In genomic region chr2:172934420-172934788, GRCm38 (mm10) we compare ENCODE assay signal across 10 mouse cellular contexts. TPM values are rescaled to one million over a fixed set of nuclear protein-coding genes. Genes with fewer than 3 reads are reported as not detected.
DNase-seq lines count a peak whose midpoint lies in the region; ATAC-seq lines count a peak whose summit lies in the region.
"Had no signal": no experiment of that assay in that cellular context is flagged by ENCODE, and none has a peak within 500 bp of the region (broad histone marks: within the 10 kb centered on the region; RNA-seq: fewer than 3 reads in every experiment).

No protein-coding gene starts in this region.

- H3K27ac ChIP-seq in heart, embryonic 16.5 days (ENCODE audit: low read length) = peak overlapping the region; percentile 95
- H3K27ac ChIP-seq in embryonic facial prominence, embryonic 11.5 days (replicated peaks; ENCODE audit: low read depth, low read length) = peak overlapping the region; percentile 44
- H3K27ac ChIP-seq in hindbrain, embryonic 13.5 days = peak overlapping the region; percentile 60
- peak overlapping the region; percentile 58 for H3K27ac ChIP-seq in midbrain, embryonic 12.5 days (replicated peaks)

- peak overlapping the region; percentile 76 for H3K9ac ChIP-seq in heart, embryonic 16.5 days (ENCODE audit: low read length)
- peak overlapping the region; percentile 18; the same call in 1 of the 2 replicates for H3K9ac ChIP-seq in embryonic facial prominence, embryonic 11.5 days (replicated peaks; ENCODE audit: low read length)
- H3K9ac ChIP-seq in hindbrain, embryonic 13.5 days = 0 out of 2 replicates have a peak overlapping the region, but pooled peaks have one; percentile 51
- peak overlapping the region; percentile 34; the same call in 1 of the 2 replicates for H3K9ac ChIP-seq in midbrain, embryonic 12.5 days (replicated peaks)

- DNase-seq in heart, adult 9 months (ENCODE audit: low spot score in 2 of 2) = no peak
- no peak for DNase-seq in embryonic facial prominence, embryonic 11.5 days (ENCODE audit: low spot score)
- no peak for DNase-seq in spleen, postnatal 14 days (ENCODE audit: low spot score in 2 of 2)
- no peak for DNase-seq in thymus, postnatal 0 days (ENCODE audit: low spot score)
- DNase-seq in left cerebral cortex, adult 8-10 months (ENCODE audit: low spot score in 2 of 2) = no peak
- DNase-seq: cerebellum, adult 2 months had no signal

- H3K4me3 ChIP-seq in heart, embryonic 16.5 days (ENCODE audit: low read length) = peak overlapping the region; percentile 34
- H3K4me3 ChIP-seq in embryonic facial prominence, embryonic 11.5 days (ENCODE audit: low read depth, low read length) = no peak overlapping the region; the same call in 1 of the 2 replicates
- H3K4me3 ChIP-seq in hindbrain, embryonic 13.5 days = peak overlapping the region; percentile 18
- peak overlapping the region; percentile 30 for H3K4me3 ChIP-seq in midbrain, embryonic 12.5 days
- H3K4me3 ChIP-seq: myocyte had no signal

- peaks cover 17% of the 10 kb centered on the region for H3K27me3 ChIP-seq in heart, embryonic 16.5 days (ENCODE audit: control insufficient read depth, insufficient read depth, low read length)
- peaks cover 6% of the 10 kb centered on the region; the same call in 1 of the 2 replicates for H3K27me3 ChIP-seq in embryonic facial prominence, embryonic 11.5 days (ENCODE audit: control insufficient read depth, insufficient read depth, low read length)
- peaks cover 92% of the 10 kb centered on the region for H3K27me3 ChIP-seq in hindbrain, embryonic 13.5 days
- peaks cover 88% of the 10 kb centered on the region for H3K27me3 ChIP-seq in midbrain, embryonic 12.5 days

- H3K4me2 ChIP-seq in heart, embryonic 16.5 days (ENCODE audit: low read depth, low read length) = peak overlapping the region; percentile 90
- H3K4me2 ChIP-seq in embryonic facial prominence, embryonic 11.5 days (ENCODE audit: low read depth, low read length) = peak overlapping the region; percentile 49
- H3K4me2 ChIP-seq in hindbrain, embryonic 13.5 days = peak overlapping the region; percentile 51
- H3K4me2 ChIP-seq in midbrain, embryonic 12.5 days (replicated peaks) = peak overlapping the region; percentile 54

- H3K36me3 ChIP-seq in heart, embryonic 16.5 days (ENCODE audit: control insufficient read depth, insufficient read depth) = no peaks in the 10 kb centered on the region
- no peaks in the 10 kb centered on the region for H3K36me3 ChIP-seq in embryonic facial prominence, embryonic 11.5 days (replicated peaks; ENCODE audit: control insufficient read depth, insufficient read depth, low read depth, low read length)
- H3K36me3 ChIP-seq in hindbrain, embryonic 13.5 days = no peaks in the 10 kb centered on the region
- no peaks in the 10 kb centered on the region for H3K36me3 ChIP-seq in midbrain, embryonic 12.5 days

- no peak for ATAC-seq in heart, embryonic 16.5 days (replicated peaks; ENCODE audit: extremely low read depth, insufficient read depth, low FRiP score)
- ATAC-seq in embryonic facial prominence, embryonic 11.5 days (replicated peaks; ENCODE audit: insufficient number of reproducible peaks, low FRiP score, low TSS enrichment, low read depth) = peak; percentile 26; the same call in 1 of the 2 replicates
- no peak for ATAC-seq in hindbrain, embryonic 13.5 days (ENCODE audit: low FRiP score)
- ATAC-seq in midbrain, embryonic 12.5 days (ENCODE audit: low FRiP score, low read depth) = peak; percentile 45; the same call in 1 of the 2 replicates

- 12% methylated on average over 8 of the region's 8 CpGs for WGBS in heart, embryonic 16.5 days
- 3% methylated on average over 8 of the region's 8 CpGs for WGBS in embryonic facial prominence, embryonic 11.5 days
- WGBS in hindbrain, embryonic 13.5 days = 4% methylated on average over 8 of the region's 8 CpGs
- WGBS in midbrain, embryonic 12.5 days = 3% methylated on average over 8 of the region's 8 CpGs

- peaks cover 66% of the 10 kb centered on the region for H3K4me1 ChIP-seq in heart, embryonic 16.5 days (ENCODE audit: control insufficient read depth, insufficient read depth, low read length)
- H3K4me1 ChIP-seq in embryonic facial prominence, embryonic 11.5 days (ENCODE audit: control insufficient read depth, insufficient read depth, low read length) = peaks cover 29% of the 10 kb centered on the region
- H3K4me1 ChIP-seq in hindbrain, embryonic 13.5 days (replicated peaks) = peaks cover 61% of the 10 kb centered on the region
- peaks cover 76% of the 10 kb centered on the region for H3K4me1 ChIP-seq in midbrain, embryonic 12.5 days

- no peaks in the 10 kb centered on the region for H3K9me3 ChIP-seq in heart, embryonic 16.5 days (replicated peaks; ENCODE audit: control insufficient read depth, low read length)
- no peaks in the 10 kb centered on the region for H3K9me3 ChIP-seq in embryonic facial prominence, embryonic 11.5 days (replicated peaks; ENCODE audit: control insufficient read depth, low read length)
- no peaks in the 10 kb centered on the region for H3K9me3 ChIP-seq in hindbrain, embryonic 13.5 days
- no peaks in the 10 kb centered on the region for H3K9me3 ChIP-seq in midbrain, embryonic 12.5 days

RNA-seq across cellular contexts. Expression of gene Bmp7, which starts 5.7 kb away (rescaled TPM):
- 32.8 and 33.3 TPM in 2 replicates for polyA plus RNA-seq in heart, embryonic 16.5 days (2015; fragmentation: Nextera tagmentation; extraction: Ambion mirVana)
- 26.2 and 26.6 TPM in 2 replicates for polyA plus RNA-seq in embryonic facial prominence, embryonic 11.5 days (2014; fragmentation: Nextera tagmentation; extraction: Ambion mirVana)
- 12.4 and 12.5 TPM in 2 replicates for polyA plus RNA-seq in hindbrain, embryonic 13.5 days (2015; fragmentation: Nextera tagmentation; extraction: Ambion mirVana)
- polyA plus RNA-seq in midbrain, embryonic 12.5 days (2016; fragmentation: Nextera tagmentation; extraction: Ambion mirVana) = 16.8 and 17.5 TPM in 2 replicates
- polyA plus RNA-seq in thymus, postnatal 0 days (2015; fragmentation: Nextera tagmentation; extraction: Ambion mirVana) = 7.7 and 8.1 TPM in 2 replicates
- total RNA-seq in left cerebral cortex, adult 8-10 months (2022) = 10 to 100 TPM; 13.4 to 14.3 (median 13.9) TPM
- polyA plus RNA-seq: myocyte had no signal

RNA-seq across cellular contexts. Expression of gene Spo11, which starts 43.1 kb away (rescaled TPM):
- polyA plus RNA-seq in heart, embryonic 16.5 days (2015; fragmentation: Nextera tagmentation; extraction: Ambion mirVana) = 0.69 and 1.6 TPM in 2 replicates
- 0.94 and 1.4 TPM in 2 replicates for polyA plus RNA-seq in embryonic facial prominence, embryonic 11.5 days (2014; fragmentation: Nextera tagmentation; extraction: Ambion mirVana)
- 0.79 and 0.87 TPM in 2 replicates for polyA plus RNA-seq in hindbrain, embryonic 13.5 days (2015; fragmentation: Nextera tagmentation; extraction: Ambion mirVana)
- polyA plus RNA-seq in midbrain, embryonic 12.5 days (2016; fragmentation: Nextera tagmentation; extraction: Ambion mirVana) = 0.59 and 0.82 TPM in 2 replicates
- 66.2 and 75.4 TPM in 2 replicates for polyA plus RNA-seq in thymus, postnatal 0 days (2015; fragmentation: Nextera tagmentation; extraction: Ambion mirVana)
- total RNA-seq in left cerebral cortex, adult 8-10 months (2022) = under 1 TPM; 0.32 to 0.59 (median 0.41) TPM
- polyA plus RNA-seq: myocyte had no signal

Comparison
In these comparisons a context has a peak if more than half of its experiments do, and no peak if none do; other contexts are left out.
1. ATAC-seq: peak in embryonic facial prominence, embryonic 11.5 days (single experiment) and midbrain, embryonic 12.5 days (single experiment); none in heart, embryonic 16.5 days (single experiment) and hindbrain, embryonic 13.5 days (single experiment).
2. H3K27ac ChIP-seq: peak in every context shown above with its lines; median percentile 95 in heart, embryonic 16.5 days; 60 in hindbrain, embryonic 13.5 days; 58 in midbrain, embryonic 12.5 days; 44 in embryonic facial prominence, embryonic 11.5 days.
3. H3K9ac ChIP-seq: peak in every context shown above with its lines; median percentile 76 in heart, embryonic 16.5 days; 51 in hindbrain, embryonic 13.5 days; 34 in midbrain, embryonic 12.5 days; 18 in embryonic facial prominence, embryonic 11.5 days.
4. RNA of gene Spo11, which starts 43.1 kb away (polyA plus RNA-seq): 66.2 to 75.4 TPM in thymus, postnatal 0 days; 0.69 to 1.6 TPM in heart, embryonic 16.5 days, 0.94 to 1.4 TPM in embryonic facial prominence, embryonic 11.5 days, 0.59 to 0.82 TPM in midbrain, embryonic 12.5 days and 0.79 to 0.87 TPM in hindbrain, embryonic 13.5 days; every median in the first group is over 10 times any median in the second.
5. Peak in every context shown above with its lines, with median percentiles within 50 percentile points of each other: H3K4me2 ChIP-seq.